In genomic region chr3:108025318-108025717, GRCm38 (mm10) we compare ENCODE assay signal across 26 mouse cellular contexts. TPM values are rescaled to one million over a fixed set of nuclear protein-coding genes. Genes with fewer than 3 reads are reported as not detected.
DNase-seq lines count a peak whose midpoint lies in the region; ATAC-seq and TF ChIP-seq lines count a peak whose summit lies in the region.
"Had no signal": no experiment of that assay in that cellular context is flagged by ENCODE, and none has a peak within 500 bp of the region (broad histone marks: within the 10 kb centered on the region; RNA-seq: fewer than 3 reads in every experiment).

No protein-coding gene starts in this region.

- no peaks in the 10 kb centered on the region for H3K36me3 ChIP-seq in kidney, adult 2 months (ENCODE audit: control insufficient read depth, insufficient read depth, low read length)
- H3K36me3 ChIP-seq in kidney, embryonic 15.5 days = no peaks in the 10 kb centered on the region
- no peaks in the 10 kb centered on the region for H3K36me3 ChIP-seq in intestine, embryonic 16.5 days (ENCODE audit: control insufficient read depth, insufficient read depth, low read length)
- H3K36me3 ChIP-seq in liver, embryonic 11.5 days (ENCODE audit: control insufficient read depth, insufficient read depth, low read length) = no peaks in the 10 kb centered on the region
- no peaks in the 10 kb centered on the region for H3K36me3 ChIP-seq in stomach, embryonic 14.5 days (ENCODE audit: control insufficient read depth, insufficient read depth, low read length)
- H3K36me3 ChIP-seq: heart, embryonic 10.5 days; hindbrain, embryonic 13.5 days; limb, embryonic 10.5 days; midbrain, embryonic 10.5 days; neural tube, embryonic 13.5 days had no signal

- no peak for TF ChIP-seq CTCF in kidney, adult 2 months (conservative IDR thresholded peaks at IDR 0.05; ENCODE audit: insufficient read depth, insufficient read length, low read depth, low read length)

- TF ChIP-seq POLR2A in kidney, adult 2 months (IDR thresholded peaks at IDR 0.05; ENCODE audit: low read depth, low read length) = no peak

- ATAC-seq in kidney, embryonic 15.5 days (replicated peaks; ENCODE audit: low FRiP score) = no peak
- peak; percentile 68 for ATAC-seq in intestine, embryonic 16.5 days
- ATAC-seq in liver, embryonic 11.5 days (replicated peaks; ENCODE audit: low FRiP score) = peak; percentile 62; the same call in 1 of the 2 replicates
- no peak for ATAC-seq in stomach, embryonic 14.5 days (ENCODE audit: insufficient number of reproducible peaks, insufficient read depth, low FRiP score, low read depth)

- WGBS in kidney, adult 2 months = 38% methylated on average over 4 of the region's 4 CpGs
- 41% methylated on average over 4 of the region's 4 CpGs for WGBS in kidney, embryonic 15.5 days
- 39% methylated on average over 4 of the region's 4 CpGs for WGBS in intestine, embryonic 16.5 days
- 53% methylated on average over 4 of the region's 4 CpGs for WGBS in liver, embryonic 11.5 days
- WGBS in stomach, embryonic 14.5 days = 45% methylated on average over 4 of the region's 4 CpGs

- peaks cover 7% of the 10 kb centered on the region; the same call in 1 of the 2 replicates for H3K4me1 ChIP-seq in kidney, adult 2 months (ENCODE audit: control insufficient read depth, insufficient read depth, low read length)
- 0 out of 2 replicates have a peak, but pooled peaks cover 8% of the 10 kb centered on the region for H3K4me1 ChIP-seq in kidney, embryonic 15.5 days
- peaks cover 20% of the 10 kb centered on the region; the same call in 1 of the 2 replicates for H3K4me1 ChIP-seq in intestine, embryonic 16.5 days (ENCODE audit: control insufficient read depth, insufficient read depth, low read length)
- H3K4me1 ChIP-seq in liver, embryonic 11.5 days (replicated peaks; ENCODE audit: control insufficient read depth, insufficient read depth, low read length) = no peaks in the 10 kb centered on the region; the same call in 1 of the 2 replicates
- no peaks in the 10 kb centered on the region for H3K4me1 ChIP-seq in stomach, embryonic 14.5 days (ENCODE audit: control insufficient read depth, insufficient read depth, low read length)
- H3K4me1 ChIP-seq: hindbrain, embryonic 13.5 days; limb, embryonic 10.5 days; neural tube, embryonic 13.5 days had no signal

- H3K4me2 ChIP-seq in kidney, embryonic 15.5 days = no peak overlapping the region
- no peak overlapping the region for H3K4me2 ChIP-seq in intestine, embryonic 16.5 days (ENCODE audit: low read depth, low read length)
- peak overlapping the region; percentile 16; the same call in 1 of the 2 replicates for H3K4me2 ChIP-seq in liver, embryonic 11.5 days
- H3K4me2 ChIP-seq in stomach, embryonic 14.5 days (replicated peaks; ENCODE audit: low read depth, low read length) = no peak overlapping the region
- H3K4me2 ChIP-seq: hindbrain, embryonic 13.5 days; lung, embryonic 14.5 days; neural tube, embryonic 13.5 days had no signal

- no peaks in the 10 kb centered on the region for H3K27me3 ChIP-seq in kidney, adult 2 months (replicated peaks; ENCODE audit: control insufficient read depth, insufficient read depth, low read length)
- H3K27me3 ChIP-seq in kidney, embryonic 15.5 days = no peaks in the 10 kb centered on the region
- no peaks in the 10 kb centered on the region for H3K27me3 ChIP-seq in intestine, embryonic 16.5 days (replicated peaks; ENCODE audit: control insufficient read depth, insufficient read depth, low read length)
- H3K27me3 ChIP-seq in liver, embryonic 11.5 days (replicated peaks; ENCODE audit: control insufficient read depth, insufficient read depth, low read length) = peaks cover 3% of the 10 kb centered on the region
- H3K27me3 ChIP-seq in stomach, embryonic 14.5 days (ENCODE audit: control insufficient read depth, insufficient read depth, low read length) = no peaks in the 10 kb centered on the region
- H3K27me3 ChIP-seq: hindbrain, embryonic 13.5 days; neural tube, embryonic 13.5 days had no signal

- no peak overlapping the region for H3K4me3 ChIP-seq in kidney, adult 2 months (ENCODE audit: insufficient read depth, low read depth, low read length)
- no peak overlapping the region for H3K4me3 ChIP-seq in kidney, embryonic 15.5 days (replicated peaks)
- H3K4me3 ChIP-seq in intestine, embryonic 16.5 days (ENCODE audit: low read length) = no peak overlapping the region
- no peak overlapping the region for H3K4me3 ChIP-seq in liver, embryonic 11.5 days (ENCODE audit: low read depth, low read length)
- no peak overlapping the region for H3K4me3 ChIP-seq in stomach, embryonic 14.5 days (ENCODE audit: low read depth, low read length)
- H3K4me3 ChIP-seq: heart, embryonic 10.5 days; hindbrain, embryonic 13.5 days; layer of hippocampus, adult 2 months; left cerebral cortex, adult 2 months; limb, embryonic 10.5 days; midbrain, embryonic 10.5 days; neural tube, embryonic 13.5 days had no signal

- H3K9me3 ChIP-seq in kidney, embryonic 15.5 days (replicated peaks) = no peaks in the 10 kb centered on the region
- H3K9me3 ChIP-seq in intestine, embryonic 16.5 days (ENCODE audit: control insufficient read depth, low read length) = no peaks in the 10 kb centered on the region
- H3K9me3 ChIP-seq in liver, embryonic 11.5 days (ENCODE audit: control insufficient read depth, low read length) = no peaks in the 10 kb centered on the region
- no peaks in the 10 kb centered on the region for H3K9me3 ChIP-seq in stomach, embryonic 14.5 days (ENCODE audit: control insufficient read depth, low read depth, low read length)
- H3K9me3 ChIP-seq: heart, embryonic 10.5 days; hindbrain, embryonic 13.5 days; limb, embryonic 10.5 days; midbrain, embryonic 10.5 days; neural tube, embryonic 13.5 days had no signal

- H3K9ac ChIP-seq in kidney, embryonic 15.5 days = no peak overlapping the region
- H3K9ac ChIP-seq in intestine, embryonic 16.5 days (ENCODE audit: low read depth, low read length) = peak overlapping the region; percentile 56
- H3K9ac ChIP-seq in liver, embryonic 11.5 days (ENCODE audit: low read depth, low read length) = no peak overlapping the region
- no peak overlapping the region for H3K9ac ChIP-seq in stomach, embryonic 14.5 days (replicated peaks; ENCODE audit: low read depth, low read length)
- H3K9ac ChIP-seq: hindbrain, embryonic 13.5 days; lung, embryonic 14.5 days; neural tube, embryonic 13.5 days had no signal

- H3K27ac ChIP-seq in kidney, adult 2 months (ENCODE audit: insufficient read depth, low read depth, low read length) = no peak overlapping the region
- no peak overlapping the region for H3K27ac ChIP-seq in kidney, embryonic 15.5 days
- H3K27ac ChIP-seq in intestine, embryonic 16.5 days (ENCODE audit: low read length) = peak overlapping the region; percentile 81
- peak overlapping the region; percentile 67 for H3K27ac ChIP-seq in liver, embryonic 11.5 days (ENCODE audit: low read depth, low read length)
- peak overlapping the region; percentile 61; the same call in 1 of the 2 replicates for H3K27ac ChIP-seq in stomach, embryonic 14.5 days (ENCODE audit: low read length)
- H3K27ac ChIP-seq: heart, embryonic 10.5 days; hindbrain, embryonic 13.5 days; layer of hippocampus, adult 2 months; left cerebral cortex, adult 2 months; limb, embryonic 10.5 days; midbrain, embryonic 10.5 days; neural tube, embryonic 13.5 days had no signal

- peak; percentile 47 for DNase-seq in kidney, adult 2 months
- no peak for DNase-seq in liver, embryonic 11.5 days (ENCODE audit: low spot score)
- no peak for DNase-seq in gastrocnemius, postnatal 25 days
- no peak for DNase-seq in thymus, postnatal 4 days
- DNase-seq: cerebellum, adult 11 months; cerebellum, postnatal 25 days; gastrocnemius, postnatal 36 days; heart, postnatal 10 days; lung, embryonic 14.5 days; lung, postnatal 4 days; right cerebral cortex, postnatal 25 days; thymus, postnatal 14 days had no signal

RNA-seq across cellular contexts. Expression of gene Gstm1, which starts 7.5 kb away (rescaled TPM):
- 1,515 and 1,697 TPM in 2 replicates for polyA plus RNA-seq in kidney, adult 2 months (2012; rRNA removed)
- 75.6 and 93.6 TPM in 2 replicates for polyA plus RNA-seq in kidney, embryonic 15.5 days (2015; fragmentation: Nextera tagmentation; extraction: Ambion mirVana)
- polyA plus RNA-seq in intestine, embryonic 16.5 days (2015; fragmentation: Nextera tagmentation; extraction: Ambion mirVana) = 327 and 376 TPM in 2 replicates
- 244 and 267 TPM in 2 replicates for polyA plus RNA-seq in liver, embryonic 11.5 days (2014; fragmentation: Nextera tagmentation; extraction: Ambion mirVana)
- 320 and 324 TPM in 2 replicates for polyA plus RNA-seq in stomach, embryonic 14.5 days (2014; fragmentation: Nextera tagmentation; extraction: Ambion mirVana)
- 100 to 1,000 TPM; 153 to 158 TPM for total RNA-seq in gastrocnemius, postnatal 25 days (2021)

RNA-seq across cellular contexts. Expression of gene Gstm4, which starts 19.4 kb away (rescaled TPM):
- polyA plus RNA-seq in kidney, adult 2 months (2012; rRNA removed) = 23.4 and 23.9 TPM in 2 replicates
- 15.9 and 18.8 TPM in 2 replicates for polyA plus RNA-seq in kidney, embryonic 15.5 days (2015; fragmentation: Nextera tagmentation; extraction: Ambion mirVana)
- polyA plus RNA-seq in intestine, embryonic 16.5 days (2015; fragmentation: Nextera tagmentation; extraction: Ambion mirVana) = 47.9 and 49.2 TPM in 2 replicates
- polyA plus RNA-seq in liver, embryonic 11.5 days (2014; fragmentation: Nextera tagmentation; extraction: Ambion mirVana) = 21.2 and 22.8 TPM in 2 replicates
- polyA plus RNA-seq in stomach, embryonic 14.5 days (2014; fragmentation: Nextera tagmentation; extraction: Ambion mirVana) = 18.1 and 21.2 TPM in 2 replicates
- 10 to 100 TPM; 11.8 to 12.1 TPM for total RNA-seq in gastrocnemius, postnatal 25 days (2021)

RNA-seq across cellular contexts. Expression of gene Gstm2, which starts 39.1 kb away (rescaled TPM):
- 190 and 212 TPM in 2 replicates for polyA plus RNA-seq in kidney, adult 2 months (2012; rRNA removed)
- polyA plus RNA-seq in kidney, embryonic 15.5 days (2015; fragmentation: Nextera tagmentation; extraction: Ambion mirVana) = 93.9 and 101 TPM in 2 replicates
- 207 and 212 TPM in 2 replicates for polyA plus RNA-seq in intestine, embryonic 16.5 days (2015; fragmentation: Nextera tagmentation; extraction: Ambion mirVana)
- 16.7 and 18.2 TPM in 2 replicates for polyA plus RNA-seq in liver, embryonic 11.5 days (2014; fragmentation: Nextera tagmentation; extraction: Ambion mirVana)
- 169 TPM in 2 replicates for polyA plus RNA-seq in stomach, embryonic 14.5 days (2014; fragmentation: Nextera tagmentation; extraction: Ambion mirVana)
- total RNA-seq in gastrocnemius, postnatal 25 days (2021) = 100 to 1,000 TPM in 1 of 2 experiments, 10 to 100 TPM in 1; 77.6 to 100 TPM

RNA-seq across cellular contexts. Expression of gene Gstm3, which starts 56.2 kb away (rescaled TPM):
- 0.41 and 0.63 TPM in 2 replicates for polyA plus RNA-seq in kidney, adult 2 months (2012; rRNA removed)
- polyA plus RNA-seq in kidney, embryonic 15.5 days (2015; fragmentation: Nextera tagmentation; extraction: Ambion mirVana) = 0.26 and 0.66 TPM in 2 replicates
- 160 and 183 TPM in 2 replicates for polyA plus RNA-seq in intestine, embryonic 16.5 days (2015; fragmentation: Nextera tagmentation; extraction: Ambion mirVana)
- polyA plus RNA-seq in liver, embryonic 11.5 days (2014; fragmentation: Nextera tagmentation; extraction: Ambion mirVana) = 7.5 and 7.7 TPM in 2 replicates
- polyA plus RNA-seq in stomach, embryonic 14.5 days (2014; fragmentation: Nextera tagmentation; extraction: Ambion mirVana) = 27.4 and 30.9 TPM in 2 replicates
- not detected for total RNA-seq in gastrocnemius, postnatal 25 days (2021)
- total RNA-seq: gastrocnemius, postnatal 36 days; heart, postnatal 10 days; layer of hippocampus, adult 2 months; left cerebral cortex, adult 2 months had no signal
- polyA plus RNA-seq: brain, embryonic 14.5 days; C2C12; forebrain, embryonic 11.5 days; frontal cortex, adult 2 months; hindbrain, embryonic 13.5 days; limb, embryonic 10.5 days; midbrain, embryonic 10.5 days; neural tube, embryonic 13.5 days had no signal

Comparison
In these comparisons a context has a peak if more than half of its experiments do, and no peak if none do; other contexts are left out.
1. H3K27ac ChIP-seq: peak in intestine, embryonic 16.5 days (single experiment), liver, embryonic 11.5 days (single experiment) and stomach, embryonic 14.5 days (single experiment); none in kidney, adult 2 months (single experiment) and kidney, embryonic 15.5 days (single experiment).
2. ATAC-seq: peak in intestine, embryonic 16.5 days (single experiment) and liver, embryonic 11.5 days (single experiment); none in kidney, embryonic 15.5 days (single experiment) and stomach, embryonic 14.5 days (single experiment).